Mouse (Mus musculus): Measurements from ENCODE around the gene Ppp1r13l.

Ppp1r13l gene

GRCm38 (mm10) chr7:19359299-19359891 lies at the start of gene Ppp1r13l, which contains the start of gene Cd3eap:
Gene Ppp1r13l, plus strand, starts transcription at chr7:19359749.
Gene Cd3eap, minus strand, starts transcription at chr7:19359483.
- in situ Hi-C loops (cut with MboI, MseI), result no loop called here

- in situ Hi-C loops (cut with MboI, MseI), result loop anchor here (5.0 to 10.0 kb wide), 2 partner anchors 32 to 55 kb away; partner anchors contain the start of gene Ercc1 (in 2 of the 2)
Measured at GRCm38 (mm10) chr7:19309884-19310641, 49.5 kb upstream of the Ppp1r13l start, which contains the start of gene Fosb. Gene Fosb, minus strand, starts transcription at chr7:19310051.

GRCm38 (mm10) chr7:19311991-19312390 lies 47.6 kb upstream of the Ppp1r13l start:
- in situ Hi-C loops (cut with MboI, MseI), result no loop called here

GRCm38 (mm10) chr7:19314033-19314432 lies 45.5 kb upstream of the Ppp1r13l start:
- in situ Hi-C loops (cut with MboI, MseI), result no loop called here

DNA sequence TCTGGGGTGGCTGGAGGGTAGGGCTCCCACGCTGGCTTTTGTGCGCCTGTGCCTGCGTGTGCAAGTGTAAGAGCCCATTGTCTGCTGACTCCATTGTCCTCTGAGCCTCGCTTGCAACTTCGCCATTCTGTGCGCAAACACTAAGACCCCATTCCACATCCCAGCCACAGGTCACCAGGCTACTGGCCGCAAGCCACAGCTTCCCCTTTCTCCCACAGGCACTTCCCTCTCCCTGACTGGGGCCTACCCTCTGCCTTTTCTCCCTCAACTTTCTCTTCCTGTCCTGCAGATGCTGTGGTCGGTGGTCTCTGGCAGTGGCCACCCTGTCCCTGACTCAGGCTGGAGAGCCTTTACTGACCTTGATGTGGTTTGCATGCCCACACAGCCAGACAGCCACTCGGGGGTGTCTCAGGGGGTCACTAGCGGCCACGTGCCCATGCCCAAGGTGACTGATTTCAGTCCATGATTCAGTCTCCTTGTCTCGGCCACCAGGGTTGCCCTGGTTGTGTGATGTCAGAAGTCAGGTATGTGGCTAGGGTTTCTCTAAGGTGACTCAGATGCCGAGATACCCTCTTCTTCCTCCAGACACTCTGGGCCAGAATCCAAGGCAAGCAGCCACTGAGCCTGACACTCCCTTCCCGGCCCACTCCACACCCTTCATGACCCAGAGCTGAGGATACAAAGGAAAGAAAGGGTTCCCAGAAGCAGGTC lies 42.9 kb upstream of the Ppp1r13l start:
- in situ Hi-C loops (cut with MboI, MseI), result no loop called here

GRCm38 (mm10) chr7:19318201-19318600 lies 41.3 kb upstream of the Ppp1r13l start:
- in situ Hi-C loops (cut with MboI, MseI), result no loop called here

DNA sequence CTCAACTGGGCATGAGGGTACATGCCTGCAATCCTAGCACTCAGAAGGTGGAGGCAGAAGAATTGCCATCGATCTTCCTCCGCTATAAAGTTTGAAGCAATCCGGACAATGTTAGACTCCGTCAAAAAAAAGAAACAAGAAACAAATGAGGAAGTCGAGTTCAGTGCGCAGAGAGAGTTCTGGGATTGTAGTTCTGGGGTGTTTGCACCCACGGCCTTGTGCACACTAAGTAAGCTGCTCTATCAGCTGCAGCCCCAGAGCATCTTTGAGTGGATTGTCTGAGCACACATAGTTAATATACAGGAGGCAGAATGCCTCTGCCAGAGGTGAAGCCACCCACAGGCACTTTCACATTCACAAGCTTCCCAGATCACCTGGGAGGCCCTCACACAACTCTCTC lies 40.9 kb upstream of the Ppp1r13l start:
- in situ Hi-C loops (cut with MboI, MseI), result no loop called here

DNA sequence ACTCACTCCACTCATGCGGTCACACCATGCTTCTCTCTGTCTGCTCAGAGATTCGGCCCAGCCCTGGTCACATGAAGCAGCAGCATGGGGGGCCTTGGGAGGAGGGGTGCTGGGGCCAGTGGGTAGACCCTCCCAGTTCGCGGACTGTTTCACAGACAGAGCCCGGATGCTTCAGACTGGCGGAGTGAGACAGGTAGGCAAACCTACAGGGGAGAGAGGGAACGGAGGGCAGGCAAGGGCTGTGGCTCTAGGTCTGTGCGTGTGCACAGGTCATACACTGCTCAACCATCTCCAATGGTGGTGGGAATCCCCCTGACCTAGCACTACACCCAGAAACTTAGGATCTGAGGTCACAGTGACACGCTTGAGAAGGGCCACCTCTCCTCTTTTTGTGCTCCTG lies 40.1 kb upstream of the Ppp1r13l start:
- in situ Hi-C loops (cut with MboI, MseI), result no loop called here

DNA sequence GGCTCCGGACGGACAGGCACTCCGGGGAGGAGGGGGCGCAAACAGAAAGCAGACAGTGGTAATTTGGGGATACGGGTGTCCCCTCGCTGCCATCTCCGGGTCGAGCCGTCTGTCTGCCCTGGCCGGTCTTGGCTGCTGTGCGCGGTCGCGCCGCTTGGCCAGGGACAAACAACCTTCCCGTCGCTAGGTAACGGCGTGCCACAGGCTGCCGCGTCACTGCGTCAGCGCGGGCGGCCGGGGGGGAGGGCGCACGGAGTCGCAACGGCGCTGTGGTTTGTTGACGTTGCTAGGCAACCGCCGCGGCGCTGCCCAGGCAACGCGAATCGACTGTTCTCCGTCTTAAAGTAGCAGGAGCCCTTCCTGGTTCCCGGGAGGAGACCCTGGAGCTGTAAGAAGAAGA lies 39.6 kb upstream of the Ppp1r13l start:
- in situ Hi-C loops (cut with MboI, MseI), result loop anchor here in 1 of 2 experiments (10.0 kb wide), 1 partner anchor 605 kb away; the partner anchor contains the start of gene Pvr

DNA sequence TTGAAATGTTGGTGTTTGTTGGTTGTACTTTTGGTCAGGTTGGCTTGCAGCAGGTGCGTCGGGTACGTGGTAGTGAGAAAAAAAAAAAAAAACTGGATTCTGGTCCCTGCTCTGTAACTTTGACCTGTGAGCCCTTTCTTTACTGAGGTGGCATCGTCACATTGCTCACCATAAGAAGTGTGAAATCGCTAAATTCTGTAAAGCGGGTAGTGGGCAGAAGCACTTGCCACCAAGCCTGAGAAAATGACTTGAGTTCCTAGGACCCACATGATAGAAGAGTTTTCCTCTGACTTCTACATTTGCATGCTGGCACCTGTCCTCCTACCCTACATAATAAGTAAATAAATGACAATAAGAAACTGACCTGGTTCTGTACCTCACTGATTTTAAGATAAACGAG lies 38.9 kb upstream of the Ppp1r13l start:
- in situ Hi-C loops (cut with MboI, MseI), result loop anchor here in 1 of 2 experiments (10.0 kb wide), 1 partner anchor 604 kb away; the partner anchor contains the start of gene Pvr

- in situ Hi-C loops (cut with MboI, MseI), result loop anchor here in 1 of 2 experiments (10.0 kb wide), 1 partner anchor 603 kb away; the partner anchor contains the start of gene Pvr
Measured at GRCm38 (mm10) chr7:19321464-19321863, 38.1 kb upstream of the Ppp1r13l start.

- in situ Hi-C loops (cut with MboI, MseI), result loop anchor here in 1 of 2 experiments (10.0 kb wide), 1 partner anchor 602 kb away; the partner anchor contains the start of gene Pvr
Measured at GRCm38 (mm10) chr7:19322489-19322888, 37.1 kb upstream of the Ppp1r13l start.

DNA sequence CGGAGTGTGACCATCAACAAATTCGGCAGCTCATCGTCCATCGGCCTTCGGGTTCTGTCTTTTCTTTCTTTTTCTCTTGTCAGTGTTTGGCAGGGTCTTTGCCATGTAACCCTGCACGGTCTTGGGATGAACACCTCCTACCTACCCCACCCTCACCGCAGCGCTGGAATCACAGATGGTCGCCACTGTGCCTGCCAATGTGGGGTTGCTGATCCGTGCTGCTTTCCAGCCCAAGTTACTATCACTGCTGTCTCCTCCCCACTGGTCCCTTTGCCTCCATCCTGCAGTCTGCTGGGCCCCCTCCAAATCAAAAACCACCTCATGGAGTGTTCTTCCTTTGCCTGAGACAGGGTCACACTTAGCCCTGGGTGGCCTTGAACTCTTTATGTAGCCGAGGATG lies 35.3 kb upstream of the Ppp1r13l start:
- in situ Hi-C loops (cut with MboI, MseI), result loop anchor here in 1 of 2 experiments (10.0 kb wide), 1 partner anchor 601 kb away; the partner anchor contains the start of gene Pvr

DNA sequence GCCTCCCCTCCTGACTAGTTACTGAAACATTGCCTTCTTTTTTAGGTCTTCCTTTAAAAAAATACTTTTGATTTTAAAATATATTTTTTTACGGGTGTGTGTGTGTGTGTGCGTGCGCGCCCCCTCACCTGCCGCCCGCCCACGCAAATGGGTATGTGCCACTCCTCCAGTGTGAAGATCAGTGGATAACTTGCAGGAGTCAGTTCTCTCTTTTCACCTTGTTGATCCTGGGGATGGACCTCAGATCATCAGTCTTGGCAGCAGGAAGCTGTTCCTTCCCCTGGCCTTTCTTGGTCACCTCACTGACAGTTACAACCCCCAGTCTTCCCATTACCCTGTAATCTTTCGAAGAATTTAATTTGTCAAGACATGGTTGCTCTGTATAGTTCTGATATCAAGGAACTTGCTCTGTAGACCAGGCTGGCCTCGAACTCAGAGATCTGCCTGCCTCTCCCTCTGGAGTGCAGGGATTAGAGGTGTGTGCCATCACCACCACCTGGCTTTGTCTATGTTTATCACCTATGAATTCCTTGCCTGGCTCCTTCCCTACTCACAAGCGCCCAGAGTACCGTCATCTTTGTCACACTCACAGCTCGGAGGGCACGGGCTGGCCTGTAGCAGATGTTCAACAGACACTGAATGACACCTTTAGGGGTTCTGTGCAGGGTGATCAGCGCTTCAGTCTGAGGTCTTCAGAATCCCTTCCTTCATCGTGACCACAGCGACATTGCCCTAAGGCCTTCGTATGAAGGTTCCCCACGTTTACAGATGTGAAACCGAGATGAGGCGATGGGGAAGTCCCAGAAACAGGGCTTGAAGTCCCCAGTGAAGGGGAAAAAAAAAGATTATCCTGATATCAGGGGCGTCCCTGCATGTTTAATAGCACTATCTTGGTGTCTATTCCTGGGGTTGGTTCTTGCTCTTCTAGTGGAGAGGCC lies 34.0 kb upstream of the Ppp1r13l start:
- in situ Hi-C loops (cut with MboI, MseI), result loop anchor here in 1 of 2 experiments (10.0 kb wide), 1 partner anchor 599 kb away; the partner anchor contains the start of gene Pvr

DNA sequence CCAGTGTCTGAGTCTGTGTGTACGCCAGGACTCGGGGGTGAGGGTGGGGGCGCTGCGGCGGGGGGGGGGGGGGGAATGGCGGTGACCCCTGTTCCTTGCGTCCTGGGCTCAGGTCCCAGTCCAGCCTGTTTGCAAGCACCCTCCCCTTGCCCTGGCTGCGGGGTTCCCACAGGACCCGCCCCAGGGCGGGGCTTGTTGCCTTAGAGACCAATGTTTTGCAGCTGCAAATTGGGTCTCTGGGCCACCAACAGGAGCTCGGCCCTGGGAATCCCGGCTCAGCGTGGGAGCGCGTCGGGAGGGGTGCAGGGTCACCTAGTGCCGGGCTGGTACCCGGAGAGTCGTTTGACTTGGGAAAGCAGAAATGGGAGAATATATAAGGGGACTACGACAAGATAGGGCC lies 33.2 kb upstream of the Ppp1r13l start:
- in situ Hi-C loops (cut with MboI, MseI), result loop anchor here in 1 of 2 experiments (10.0 kb wide), 1 partner anchor 598 kb away; the partner anchor contains the start of gene Pvr

DNA sequence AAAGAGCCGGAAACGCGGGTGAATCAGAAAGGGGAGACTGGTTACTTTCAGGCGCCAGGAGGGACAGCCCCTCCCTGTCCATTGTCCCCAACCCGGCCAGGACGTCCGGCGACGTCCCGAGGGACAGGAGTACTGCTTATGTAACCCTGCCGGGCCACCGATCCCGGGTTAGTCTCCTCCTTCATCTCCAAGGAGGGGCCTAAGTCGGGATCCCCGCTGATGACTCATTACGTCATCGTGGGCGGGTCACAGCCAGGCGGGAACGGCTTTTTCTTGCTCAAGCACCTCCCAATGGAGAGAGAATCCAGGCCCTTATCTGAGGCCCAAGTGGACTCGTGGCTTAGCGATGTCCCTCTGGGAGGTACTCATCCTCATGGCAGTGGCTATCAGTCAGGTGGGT lies 32.4 kb upstream of the Ppp1r13l start:
- in situ Hi-C loops (cut with MboI, MseI), result loop anchor here in 1 of 2 experiments (10.0 kb wide), 1 partner anchor 598 kb away; the partner anchor contains the start of gene Pvr

GRCm38 (mm10) chr7:19327782-19328181 lies 31.8 kb upstream of the Ppp1r13l start:
- in situ Hi-C loops (cut with MboI, MseI), result loop anchor here in 1 of 2 experiments (10.0 kb wide), 1 partner anchor 597 kb away; the partner anchor contains the start of gene Pvr

DNA sequence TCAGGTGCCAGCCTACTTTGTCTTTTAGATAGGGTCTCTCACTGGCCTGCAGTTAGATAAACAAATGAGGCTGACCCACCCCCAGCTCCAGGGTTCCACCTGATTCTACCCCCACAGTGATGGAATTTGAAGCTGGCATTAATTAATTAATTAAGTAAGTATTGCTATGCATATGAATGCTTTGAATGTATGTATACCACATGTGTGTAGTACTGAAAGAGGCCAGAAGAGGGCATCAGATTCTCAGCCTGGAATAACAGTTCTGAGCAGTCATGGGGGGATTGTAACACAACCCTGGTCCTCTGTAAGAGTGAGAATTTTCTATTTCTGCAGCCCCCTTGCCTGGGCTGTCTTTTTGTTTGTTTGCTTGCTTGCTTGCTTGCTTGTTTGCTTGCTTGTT lies 31.1 kb upstream of the Ppp1r13l start:
- in situ Hi-C loops (cut with MboI, MseI), result loop anchor here in 1 of 2 experiments (10.0 kb wide), 1 partner anchor 596 kb away; the partner anchor contains the start of gene Pvr

DNA sequence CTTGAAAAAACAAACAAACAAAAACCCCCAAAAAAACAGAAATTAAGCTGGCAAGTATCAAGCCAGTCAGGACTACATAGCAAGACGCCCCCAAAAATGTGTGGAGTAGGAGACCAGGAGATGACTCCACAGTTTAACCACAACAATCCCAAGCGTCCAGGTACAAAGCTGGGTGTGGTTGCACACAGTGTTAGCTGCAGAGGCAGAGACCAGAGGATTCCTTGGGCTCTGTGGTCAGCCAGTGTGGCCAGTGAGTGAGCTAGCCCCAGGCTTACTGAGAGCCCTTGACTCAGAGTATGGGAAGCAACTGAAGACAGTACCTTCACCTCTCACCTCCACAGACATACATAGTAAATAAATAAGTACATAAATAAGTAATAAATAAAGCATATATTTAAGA lies 27.6 kb upstream of the Ppp1r13l start:
- in situ Hi-C loops (cut with MboI, MseI), result no loop called here

GRCm38 (mm10) chr7:19332709-19333352 lies 26.7 kb upstream of the Ppp1r13l start:
- in situ Hi-C loops (cut with MboI, MseI), result no loop called here
